Mouse (Mus musculus) CD4-positive, CD25-positive, alpha-beta regulatory T cell, adult 4 months (primary cell): Measurements from ENCODE around the gene Mr1. TPM values are rescaled to one million over a fixed set of nuclear protein-coding genes. Genes with fewer than 3 reads are reported as not detected.
A peak's percentile ranks its signal among the peaks of the same experiment; 100 is the strongest.

Experiments
- ATAC-seq: one replicate; pipeline ENCODE4 v1.8.0; 2017
- polyA plus RNA-seq, 2 experiments: library from polyadenylated mRNA; unstranded; fragments of 100-300 nt; shearing (Covaris generic); gene quantifications; one replicate each; pipeline ENCODE4 v1.2.1; 2017

Mr1 gene
- polyA plus RNA-seq, 2 experiments from 2014 or later: 17.9 to 26.0 TPM

DNA sequence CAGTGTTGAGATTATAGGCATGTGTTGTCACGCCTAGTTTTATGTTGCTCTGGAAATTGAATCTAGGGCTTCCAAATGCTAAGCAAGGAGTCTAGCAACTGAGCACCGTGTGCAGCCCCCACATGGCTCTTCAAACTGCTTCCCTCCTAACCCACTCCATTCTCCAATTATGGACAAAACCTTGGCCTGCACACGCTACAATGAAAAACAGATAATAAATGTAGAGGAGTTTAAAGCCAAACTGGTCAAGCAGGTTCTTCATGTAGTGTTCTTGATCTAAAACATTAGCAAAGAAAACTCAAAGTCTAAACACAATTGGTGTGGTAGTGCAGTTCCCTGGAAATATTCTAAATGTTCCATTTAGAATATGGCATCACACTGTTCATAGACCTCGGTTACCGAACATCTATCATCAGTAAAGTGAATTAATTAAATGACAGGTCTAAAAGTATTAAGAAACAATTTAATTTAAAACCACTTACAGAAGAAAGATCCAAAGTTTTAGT lies 19.1 kb downstream of the Mr1 start:
- no peak for ATAC-seq

DNA sequence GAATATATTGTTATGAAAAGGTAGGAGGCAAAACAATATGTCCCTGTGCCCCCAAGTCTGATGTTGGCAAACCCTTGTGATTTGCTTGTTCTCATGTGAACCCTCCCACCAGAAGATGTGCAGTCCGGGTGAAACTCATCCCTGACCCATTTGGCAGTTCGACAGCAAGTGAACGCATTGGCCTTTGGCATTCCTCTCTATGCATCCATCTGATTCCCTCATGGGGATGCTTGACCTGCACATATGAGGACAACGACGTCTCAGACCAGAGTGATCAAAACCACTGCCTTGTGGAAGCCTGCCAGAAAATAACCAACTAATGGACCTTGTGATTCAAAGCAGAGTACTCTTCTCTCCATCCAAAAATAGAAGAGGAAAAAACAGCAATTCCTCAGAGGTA lies 19.9 kb downstream of the Mr1 start:
- ATAC-seq: no peak

DNA sequence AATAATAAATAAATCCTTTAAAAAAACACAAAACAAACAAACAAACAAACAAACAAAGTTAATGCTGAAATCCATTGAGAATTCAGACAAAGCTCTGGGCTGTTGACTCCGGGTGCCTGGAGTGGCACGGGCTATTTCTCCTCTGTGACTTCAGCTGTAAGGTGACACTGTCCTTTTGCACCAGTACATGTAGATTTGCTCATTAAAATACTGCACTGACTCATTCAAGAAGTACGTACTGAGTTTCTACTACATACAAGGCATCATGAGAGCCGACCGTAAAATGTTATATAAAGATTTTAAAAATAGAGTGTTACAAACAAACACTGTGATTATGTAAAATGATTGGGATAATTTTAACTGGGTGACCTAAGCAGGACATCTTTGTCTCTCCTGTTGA lies 22.2 kb downstream of the Mr1 start:
- ATAC-seq: no peak

DNA sequence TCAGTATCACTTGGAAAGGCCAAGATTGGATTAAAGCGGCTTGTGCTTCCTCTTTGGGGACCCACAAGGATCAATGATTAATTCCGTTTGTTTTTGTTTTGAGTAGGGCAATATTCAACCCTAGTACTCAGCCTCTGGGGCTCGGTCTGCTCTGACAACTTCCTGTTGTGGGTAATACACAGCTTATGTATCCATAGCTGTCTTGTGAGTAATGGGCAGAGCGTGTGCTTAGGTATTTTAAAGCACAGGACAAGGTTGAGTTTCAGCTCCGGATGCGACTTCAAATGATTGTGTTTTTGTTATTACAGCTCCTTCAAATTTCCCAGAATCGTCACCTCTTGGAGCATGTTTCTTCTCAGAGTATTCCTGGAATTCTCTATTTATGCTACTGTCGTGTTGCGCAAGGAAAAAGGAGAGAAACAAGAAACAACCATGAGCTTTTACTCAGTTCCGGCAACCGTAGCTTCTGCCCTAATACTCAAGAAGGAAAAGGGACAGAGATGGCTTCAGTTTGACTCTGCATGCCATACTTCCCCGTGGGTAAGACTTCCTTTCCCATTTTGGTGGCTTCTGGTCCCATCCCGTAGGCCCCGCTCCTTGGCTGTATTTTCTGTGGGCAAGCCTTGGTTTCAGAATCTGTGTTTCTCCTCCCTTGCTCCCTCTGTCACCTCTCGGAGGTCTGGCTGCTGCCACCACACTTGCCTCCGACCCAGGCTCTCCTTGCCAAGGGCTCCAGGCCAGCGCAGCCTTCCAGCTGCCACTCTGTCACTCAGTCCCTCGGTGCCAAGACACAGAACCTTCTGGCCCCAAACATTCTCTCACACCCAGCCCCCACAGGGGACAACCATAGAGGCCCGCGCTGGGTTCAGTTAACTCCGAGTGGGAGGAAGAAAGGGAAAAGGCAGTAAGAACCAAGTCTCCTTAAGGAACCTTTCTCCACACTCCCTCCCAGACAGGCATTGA lies 24.4 kb downstream of the Mr1 start:
- ATAC-seq: peak; percentile 78

DNA sequence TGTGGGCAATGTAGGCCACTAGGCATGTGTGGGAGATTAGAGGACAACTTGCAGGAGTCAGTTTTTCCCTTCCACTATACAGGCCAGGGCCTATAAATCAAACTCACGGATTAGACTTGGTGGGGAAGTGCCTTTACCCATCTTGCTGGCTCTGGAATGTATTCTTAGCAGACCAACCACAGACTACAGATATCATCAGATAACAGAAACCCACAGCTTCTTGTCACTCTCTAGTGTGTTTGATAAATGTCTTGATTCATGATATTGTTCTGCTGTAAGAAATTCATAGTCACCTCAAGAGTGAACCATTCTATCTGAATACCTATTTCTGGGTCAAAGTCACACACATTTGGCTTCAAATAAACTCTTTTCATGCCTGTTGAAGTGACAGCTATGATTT lies 26.9 kb downstream of the Mr1 start:
- no peak for ATAC-seq

DNA sequence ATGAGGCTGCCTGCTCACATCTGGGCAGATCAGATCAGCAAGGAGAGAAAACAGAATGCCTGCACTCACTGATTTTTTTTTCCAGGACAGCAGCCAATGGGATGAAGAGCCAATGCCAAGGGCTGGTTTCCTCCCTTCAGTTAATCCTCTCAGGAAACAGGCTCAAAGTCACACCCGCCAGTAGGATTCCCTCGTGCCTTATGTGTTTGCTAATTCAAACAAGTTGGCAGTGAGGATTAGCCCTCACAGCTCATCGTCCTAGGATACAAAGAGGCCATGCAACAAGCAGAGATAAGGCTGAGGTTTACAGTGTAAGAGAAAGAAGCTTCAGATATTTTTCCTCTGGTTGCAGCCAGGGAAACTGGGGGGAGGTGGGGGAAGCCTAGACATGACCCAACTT lies 32.7 kb downstream of the Mr1 start:
- ATAC-seq: no peak

DNA sequence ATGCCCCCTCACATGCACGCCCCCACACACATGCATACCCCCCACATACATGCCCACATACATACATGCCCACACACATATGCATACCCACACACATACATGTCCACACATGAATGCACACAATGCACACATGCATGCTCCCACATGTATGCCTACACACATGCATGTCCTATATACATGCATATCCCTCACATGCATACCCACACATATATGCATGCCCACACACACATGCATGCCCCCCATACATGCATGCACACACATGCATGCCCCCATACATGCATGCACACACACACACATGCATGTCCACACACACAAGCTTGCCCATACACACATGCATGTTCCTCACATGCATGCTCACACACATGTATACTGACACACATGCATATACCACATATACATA lies 33.7 kb downstream of the Mr1 start:
- ATAC-seq: no peak

DNA sequence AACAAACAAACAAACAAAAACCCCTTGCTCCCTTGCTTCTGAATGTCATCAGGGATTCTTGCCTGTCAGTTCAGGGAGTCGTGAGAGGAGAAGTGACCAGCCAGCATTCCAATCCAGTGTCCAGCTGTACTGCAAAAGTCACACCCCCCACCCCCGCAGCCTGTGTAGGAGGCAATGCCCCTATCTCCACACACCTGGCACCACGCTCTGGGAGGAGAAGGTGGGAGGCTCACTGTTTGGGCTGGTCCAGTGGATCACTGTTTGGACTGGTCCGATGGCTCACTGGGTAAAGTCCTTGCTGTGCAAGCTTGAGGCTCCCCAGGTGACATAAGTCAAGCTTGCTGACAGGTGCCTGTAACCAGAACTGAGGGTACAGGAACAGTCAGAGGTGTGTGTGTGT lies 34.5 kb downstream of the Mr1 start:
- ATAC-seq: no peak

DNA sequence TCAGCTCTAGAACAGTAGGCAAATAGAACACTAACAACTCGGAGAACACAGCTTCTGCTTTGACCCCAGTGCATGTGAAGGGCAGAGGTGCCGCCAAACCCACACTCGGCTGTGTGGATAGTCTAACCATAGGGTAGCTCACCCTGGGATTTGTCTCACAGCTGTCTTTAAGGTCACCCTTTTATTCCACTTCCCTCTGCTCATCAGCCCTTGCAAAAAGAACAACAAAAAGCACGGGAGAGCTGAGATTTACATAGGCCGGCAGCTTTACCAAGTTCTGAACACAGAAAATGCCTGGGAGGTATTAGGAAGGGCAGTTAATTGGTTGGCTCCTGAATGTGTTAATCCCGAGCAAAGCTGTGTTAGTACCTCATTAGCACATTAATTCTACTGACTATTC lies 35.1 kb downstream of the Mr1 start:
- no peak for ATAC-seq

DNA sequence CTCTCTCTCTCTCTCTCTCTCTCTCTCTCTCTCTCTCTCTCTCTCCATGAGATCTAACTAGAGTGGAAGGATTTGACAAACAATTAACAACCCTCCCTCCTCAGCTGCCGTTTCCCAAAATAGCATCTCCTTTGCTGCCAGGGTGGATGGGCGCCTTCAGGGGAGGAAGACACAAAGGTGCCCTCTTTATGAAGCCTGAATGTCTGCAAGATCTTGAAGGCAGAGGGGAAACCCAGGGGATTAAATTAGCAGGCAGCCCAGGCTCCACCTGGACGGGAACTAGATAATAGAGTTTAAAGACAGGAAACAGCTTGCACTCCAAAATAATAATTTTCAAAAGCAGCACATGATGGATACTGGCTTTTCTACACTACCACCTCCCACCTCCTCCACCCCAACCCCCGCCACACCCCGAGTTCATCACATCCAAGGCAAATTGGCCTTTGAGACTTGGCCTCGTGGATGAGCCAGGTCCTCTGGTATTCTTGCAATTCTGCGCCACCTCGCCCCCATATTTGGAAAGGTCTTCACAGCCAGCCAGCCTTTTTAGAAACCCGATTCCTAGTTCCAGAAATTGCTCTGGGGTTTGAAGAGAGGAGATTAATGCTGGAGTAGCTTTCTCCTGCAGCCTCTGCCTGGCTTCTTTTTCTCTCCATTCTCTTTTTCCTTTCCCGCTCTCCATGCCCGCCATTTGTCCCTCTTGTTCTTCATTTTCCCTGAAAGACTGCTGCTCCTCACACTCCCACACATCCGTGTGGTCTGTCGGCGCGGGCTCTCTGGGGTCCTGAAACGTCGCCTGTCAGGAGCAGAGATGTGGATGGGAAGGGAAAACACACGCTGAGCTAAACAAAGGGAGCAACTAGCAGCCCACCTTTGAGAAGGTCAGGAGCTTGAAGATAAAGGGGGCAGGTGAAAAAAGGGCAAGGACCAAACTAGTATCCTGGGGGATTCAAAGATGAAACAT lies 36.9 kb downstream of the Mr1 start:
- ATAC-seq: no peak

DNA sequence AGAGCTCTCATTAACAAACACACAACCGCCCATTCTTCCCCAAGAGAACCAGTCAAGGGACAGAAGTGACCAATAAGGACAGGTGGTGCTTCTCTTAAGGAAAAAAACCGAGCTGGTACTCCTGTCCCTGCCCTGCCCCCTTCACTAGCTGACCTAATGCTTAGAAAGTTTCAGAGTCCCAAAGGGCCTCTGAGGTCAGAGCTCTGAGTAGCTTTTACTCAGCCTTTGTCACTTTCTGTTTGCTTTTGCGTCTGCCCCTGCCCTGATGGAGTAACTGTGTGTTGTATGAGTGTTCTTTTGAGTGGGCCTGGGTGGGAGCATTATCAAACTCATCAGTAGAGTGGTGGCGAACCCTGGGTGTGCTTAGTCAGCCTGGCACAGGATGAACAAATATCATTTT lies 38.2 kb downstream of the Mr1 start:
- ATAC-seq: peak; percentile 72

DNA sequence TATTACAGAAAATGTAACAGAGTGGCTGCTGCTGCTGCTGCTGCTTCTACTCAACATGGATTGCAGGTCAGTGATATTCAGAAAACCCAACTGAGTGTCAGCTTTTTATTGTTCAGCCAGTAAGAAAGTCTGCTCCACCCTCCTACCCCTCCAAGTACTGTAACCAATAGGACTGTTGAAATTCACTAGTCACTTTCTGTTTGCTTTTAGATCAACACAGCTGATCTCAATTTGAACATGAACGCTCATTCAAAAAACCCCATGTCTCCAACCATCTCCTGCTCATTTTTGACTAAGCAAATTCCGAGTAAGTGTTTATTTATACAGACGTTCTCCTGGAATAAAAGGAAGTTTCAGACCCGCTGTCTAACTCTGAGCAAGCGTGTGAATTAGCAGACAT lies 38.8 kb downstream of the Mr1 start:
- peak; percentile 62 for ATAC-seq

DNA sequence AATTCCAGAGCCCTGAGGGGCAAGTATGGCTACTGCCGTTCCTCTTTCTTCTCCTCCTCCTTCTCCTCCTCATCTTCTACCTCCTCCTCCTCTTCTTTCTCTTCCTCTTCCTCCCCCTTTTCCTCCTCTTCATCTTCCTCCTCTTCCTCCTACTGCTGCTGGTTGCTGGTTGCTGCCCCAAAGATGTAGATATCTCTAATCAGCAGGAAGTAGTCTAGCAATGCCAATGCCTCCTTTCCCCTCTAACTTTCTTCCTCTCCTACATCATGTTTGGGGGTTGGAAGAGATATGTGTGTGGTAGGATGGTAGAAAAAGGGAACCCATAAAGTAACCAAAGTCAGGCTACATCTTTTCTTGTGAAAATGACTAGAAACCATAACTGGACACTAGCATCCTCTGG lies 40.3 kb downstream of the Mr1 start:
- ATAC-seq: no peak

DNA sequence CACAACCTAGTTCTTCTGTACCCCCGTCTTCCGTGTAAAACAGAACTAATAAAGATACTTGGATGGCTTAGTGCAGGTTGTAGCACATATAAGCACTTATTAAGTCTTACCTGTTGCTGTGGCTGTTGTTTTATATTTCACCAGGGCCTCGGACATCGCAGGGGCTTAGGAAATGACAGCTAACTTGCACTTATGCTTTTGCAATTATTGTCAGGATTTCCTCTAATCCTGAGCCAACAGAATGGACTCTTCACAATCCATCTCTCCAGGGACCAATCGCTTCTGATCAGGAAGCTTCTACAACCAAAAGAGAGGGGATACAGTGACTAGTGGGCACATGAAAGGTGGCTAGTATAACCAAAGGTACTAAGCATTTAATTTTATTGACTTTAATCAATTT lies 42.6 kb downstream of the Mr1 start:
- ATAC-seq: no peak

DNA sequence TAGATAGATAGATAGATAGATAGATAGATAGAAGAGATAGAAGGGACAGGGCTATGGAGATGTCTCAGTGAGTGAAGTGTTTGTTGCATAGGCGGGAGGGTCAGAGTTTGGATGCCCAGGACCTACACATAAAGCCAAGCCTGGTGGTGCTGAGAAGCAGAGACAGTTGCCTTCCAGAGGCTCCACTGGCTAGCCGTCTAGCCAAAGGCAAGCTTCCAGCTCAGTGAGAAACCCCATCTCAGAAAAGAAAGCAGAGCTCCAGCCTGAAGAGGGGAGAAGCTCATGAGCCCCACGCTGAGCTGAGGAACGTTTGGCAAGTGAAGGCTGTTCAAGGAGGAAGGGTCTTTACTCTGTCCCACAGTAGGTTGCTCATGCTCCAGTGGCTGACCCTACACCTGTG lies 44.0 kb downstream of the Mr1 start:
- ATAC-seq: no peak

DNA sequence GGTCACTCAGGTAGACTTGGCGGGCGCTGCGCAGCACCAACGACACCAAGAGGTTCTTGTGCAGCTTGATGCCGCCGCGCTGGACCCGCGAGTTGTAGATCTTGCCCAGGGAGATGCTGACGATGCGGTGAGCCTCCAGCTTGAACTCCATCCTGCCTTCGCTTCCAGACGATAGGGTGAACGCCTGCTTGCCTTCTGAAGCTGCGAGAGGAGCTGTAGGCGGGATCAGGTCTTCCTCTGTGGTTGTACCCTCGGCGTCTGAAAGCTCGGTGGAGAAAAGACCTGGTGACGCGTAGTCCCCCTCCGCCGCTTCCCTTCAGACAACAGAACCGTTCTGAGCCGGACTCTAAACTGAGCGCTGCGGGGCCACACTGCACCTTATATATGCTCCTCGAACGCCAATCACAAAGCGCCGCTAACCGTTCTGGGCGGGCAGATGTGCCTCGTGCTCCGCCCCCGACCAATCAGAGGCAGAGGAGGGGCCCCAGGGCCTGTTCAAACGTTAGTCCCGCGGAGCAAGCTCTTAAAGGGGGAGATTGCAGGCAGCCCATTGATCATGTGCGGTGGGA lies 47.2 kb downstream of the Mr1 start, which contains the start of gene Ier5:
TSS of gene Ier5 (minus strand) at position 357 of the 569 bp plus-strand sequence.
- peak; percentile 77 for ATAC-seq

DNA sequence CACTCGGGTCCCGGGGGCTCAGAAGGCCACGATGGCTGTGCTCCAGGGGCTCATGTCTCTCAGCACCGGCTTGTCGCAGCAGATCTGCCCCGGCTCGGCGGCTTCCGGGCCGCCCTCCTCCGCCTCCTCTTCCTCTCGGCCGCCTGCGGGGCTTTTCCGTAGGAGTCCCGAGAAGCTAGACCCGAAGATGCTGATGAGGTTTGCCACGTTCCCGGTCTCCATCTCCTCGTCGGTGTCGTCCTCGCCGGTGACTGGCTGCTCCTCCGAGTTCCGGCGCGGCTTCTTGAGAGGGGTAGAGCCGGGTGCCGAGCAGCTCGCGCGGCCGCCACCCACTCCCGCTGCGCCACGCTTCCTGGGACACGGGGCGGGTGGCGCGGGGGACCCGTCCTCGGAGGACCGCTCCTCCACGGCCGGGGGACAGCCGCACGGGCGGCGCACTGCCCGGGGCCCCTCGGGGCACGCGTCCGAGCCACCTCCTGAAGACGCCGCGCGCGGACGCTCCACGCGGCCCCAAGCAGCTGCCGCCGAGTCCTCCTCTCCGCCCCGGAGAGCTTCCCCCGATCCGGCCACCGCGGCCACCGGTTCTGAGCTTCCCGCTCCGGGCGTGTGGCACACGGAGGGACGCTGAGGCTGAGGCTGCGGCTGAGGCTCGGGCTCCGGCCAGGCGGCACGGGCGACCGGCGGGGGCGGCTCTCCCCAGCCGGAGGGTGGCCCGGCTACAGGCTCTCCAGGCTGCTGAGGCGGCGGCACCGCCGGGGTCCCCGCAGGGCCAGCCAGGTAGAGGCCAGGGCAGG lies 47.9 kb downstream of the Mr1 start:
- ATAC-seq: peak; percentile 27

DNA sequence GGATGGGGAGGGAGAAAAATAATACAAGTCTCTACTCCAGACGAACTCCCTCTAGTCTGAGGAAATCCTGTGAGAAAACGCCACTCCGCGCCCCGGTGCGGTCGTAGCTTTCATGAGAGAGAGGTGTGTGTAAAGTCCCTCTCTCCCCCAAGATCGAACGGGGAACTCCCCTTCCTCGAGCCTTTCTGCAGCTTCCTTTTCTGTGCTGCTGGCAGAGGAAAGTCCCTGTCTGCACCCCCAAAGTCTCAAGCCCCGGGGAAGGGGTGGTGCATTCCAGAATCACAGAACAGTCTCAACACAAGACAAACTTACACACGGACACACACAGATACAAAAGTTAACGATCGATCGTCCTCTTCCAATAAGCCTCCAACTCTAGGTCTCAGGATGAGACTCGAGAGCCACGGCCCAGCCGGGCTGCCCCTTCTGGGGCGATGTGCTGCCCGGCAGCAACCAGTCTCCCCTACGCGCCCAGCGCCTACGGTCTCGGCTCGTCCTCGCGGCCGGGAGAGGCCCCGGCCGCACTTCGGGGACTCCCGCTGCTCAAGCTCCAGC lies 48.6 kb downstream of the Mr1 start:
- ATAC-seq: peak; percentile 68

DNA sequence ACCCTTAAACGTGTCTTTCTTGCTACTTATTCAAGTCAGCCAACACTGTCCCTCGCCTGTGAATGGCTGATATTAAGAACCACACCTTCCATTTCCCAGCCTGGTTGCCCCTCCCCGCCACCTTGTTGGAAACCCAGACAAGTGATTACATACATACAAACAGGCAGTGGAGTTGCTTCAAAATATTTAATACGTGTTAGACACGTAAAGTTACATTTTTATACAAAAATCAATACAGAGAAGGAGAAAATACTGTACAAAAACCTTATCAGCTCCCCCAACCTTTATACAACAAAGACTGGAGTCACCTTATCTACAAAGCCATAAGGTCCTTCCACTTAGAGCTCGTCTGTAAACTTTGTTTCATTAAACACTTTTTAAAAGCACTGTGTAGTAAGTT lies 49.3 kb downstream of the Mr1 start:
- ATAC-seq: no peak

DNA sequence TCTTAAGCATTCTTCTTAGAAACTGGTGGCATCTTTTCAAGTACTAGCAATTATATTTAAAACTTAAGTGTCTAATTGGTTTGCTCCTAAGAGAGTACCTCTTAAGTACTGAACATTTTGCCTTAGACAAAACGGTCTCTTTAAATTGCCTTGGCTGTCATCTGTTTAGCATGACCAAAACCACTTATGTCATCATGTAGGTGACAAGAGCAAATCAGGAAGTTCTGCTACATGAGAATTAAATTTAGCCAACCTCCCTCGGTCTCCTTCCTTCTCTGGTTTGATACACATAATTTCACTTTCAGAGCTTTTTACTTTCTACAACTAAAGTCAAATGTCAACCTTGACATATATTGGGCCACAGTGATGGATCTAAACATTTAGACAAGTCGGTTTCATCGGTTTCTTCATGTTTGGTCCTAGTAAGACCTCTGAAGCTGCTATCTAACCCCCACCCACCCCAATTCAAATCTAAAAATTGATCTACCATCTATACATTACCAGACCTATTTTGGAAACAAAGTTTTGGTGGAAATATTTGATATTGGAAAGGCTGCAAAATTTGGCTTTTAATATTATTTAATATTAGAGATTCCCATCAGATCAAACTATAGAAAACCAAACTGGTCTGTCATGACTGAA lies 49.9 kb downstream of the Mr1 start:
- ATAC-seq: peak; percentile 9
